Mouse (Mus musculus) limb, embryonic 10.5 days (tissue): ENCODE measurements around the gene Pgm3. TPM values are rescaled to one million over a fixed set of nuclear protein-coding genes. Genes with fewer than 3 reads are reported as not detected.

Experiments
- DNase-seq: peaks from one replicate; pipeline ENCODE4 v3.0.0-alpha.2; 2017; ENCODE audit warnings: low spot score
- H3K27ac ChIP-seq: fragments of 300-500 bp; sonication (generic); 2 replicates; pipeline ENCODE4 v1.5.1; 2016; ENCODE audit warnings: mild to moderate bottlenecking
- H3K27me3 ChIP-seq: fragments of 300-500 bp; sonication (generic); 2 replicates; pipeline ENCODE4 v1.6.1; 2016; ENCODE audit warnings: low read depth, mild to moderate bottlenecking; ENCODE audit not compliant: poor library complexity, severe bottlenecking
- H3K36me3 ChIP-seq: fragments of 300-500 bp; sonication (generic); 2 replicates; pipeline ENCODE4 v1.6.1; 2016; ENCODE audit warnings: mild to moderate bottlenecking, moderate library complexity
- H3K4me1 ChIP-seq: fragments of 300-500 bp; sonication (generic); 2 replicates; pipeline ENCODE4 v1.6.1; 2016
- H3K4me3 ChIP-seq: fragments of 300-500 bp; sonication (generic); 2 replicates; pipeline ENCODE4 v1.5.1; 2016; ENCODE audit warnings: mild to moderate bottlenecking, moderate library complexity
- H3K9me3 ChIP-seq: fragments of 300-500 bp; sonication (generic); replicated peaks from 2 replicates; pipeline ENCODE4 v1.6.1; 2016; ENCODE audit warnings: mild to moderate bottlenecking
- WGBS: fragments of 180-500 bp; shearing (Covaris S2); methylation state at CpG from one replicate; pipeline ENCODE4 v1.1.7; 2016; 5-methylcytosine and 5-hydroxymethylcytosine counted together
- polyA plus RNA-seq: library from polyadenylated mRNA; unstranded; fragments of >200 nt; fragmentation: Nextera tagmentation; extraction: Ambion mirVana; gene quantifications from 2 replicates; pipeline ENCODE4 v1.2.1, GENCODE M21; 2016

Gene Pgm3
- polyA plus RNA-seq, 1 experiment from 2014 or later: 37.2 TPM

DNA sequence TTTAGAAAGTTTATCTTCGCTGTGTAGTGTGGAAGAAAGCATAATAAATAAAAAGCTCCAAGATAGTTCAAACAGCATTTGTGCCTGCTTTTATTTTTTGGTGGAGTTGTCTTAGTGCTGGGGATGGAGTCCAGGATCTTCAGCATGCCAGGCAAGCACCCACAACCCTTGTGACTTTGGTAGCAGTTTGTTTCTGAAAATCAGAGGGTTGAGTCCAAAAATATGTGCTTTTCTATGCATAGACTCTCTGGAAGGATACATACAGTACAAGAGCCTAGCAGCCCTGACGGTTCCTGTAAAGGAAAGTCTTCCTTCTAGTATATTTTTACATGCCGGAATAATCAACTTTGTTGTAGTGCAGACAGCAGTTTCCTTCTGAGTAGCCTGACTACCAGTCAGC lies 20.9 kb downstream of the Pgm3 start:
- no peak overlapping the region for H3K4me3 ChIP-seq
- no peaks in the 10 kb centered on the region for H3K9me3 ChIP-seq
- H3K36me3 ChIP-seq: peaks cover 75% of the 10 kb centered on the region
- no peak for DNase-seq
- H3K27me3 ChIP-seq: no peaks in the 10 kb centered on the region
- H3K27ac ChIP-seq: no peak overlapping the region
- 89% methylated on average over 3 of the region's 3 CpGs for WGBS
- no peaks in the 10 kb centered on the region for H3K4me1 ChIP-seq

DNA sequence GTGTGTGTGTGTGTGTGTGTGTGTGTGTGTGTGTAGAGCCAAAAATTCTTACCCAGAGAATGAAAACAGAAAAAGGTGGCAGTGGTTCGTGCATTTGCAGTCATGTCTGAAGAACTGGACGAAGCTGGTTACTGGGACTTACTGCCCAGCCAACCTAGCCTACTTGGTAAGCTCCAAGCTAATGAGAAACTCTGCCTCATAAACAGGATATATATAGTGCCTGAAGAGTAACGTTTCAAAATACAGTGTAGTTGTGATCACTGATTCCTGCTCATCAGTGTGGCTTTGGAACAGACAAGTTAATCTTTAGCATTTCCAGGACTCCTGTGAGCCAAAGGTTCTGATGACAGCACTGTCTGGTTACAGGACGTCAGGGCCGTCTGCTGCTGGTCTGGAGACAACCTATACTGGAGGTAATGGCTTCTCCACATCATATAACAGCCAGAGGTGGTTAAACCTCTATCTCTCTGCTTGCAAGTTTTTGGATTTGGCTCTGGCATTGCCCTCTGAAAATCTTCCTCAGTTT lies 21.9 kb downstream of the Pgm3 start:
- no peaks in the 10 kb centered on the region for H3K27me3 ChIP-seq
- H3K36me3 ChIP-seq: peaks cover 71% of the 10 kb centered on the region
- no peaks in the 10 kb centered on the region for H3K4me1 ChIP-seq
- H3K9me3 ChIP-seq: no peaks in the 10 kb centered on the region
- no peak for DNase-seq
- no peak overlapping the region for H3K4me3 ChIP-seq
- WGBS: 90% methylated on average over 5 of the region's 5 CpGs
- H3K27ac ChIP-seq: no peak overlapping the region

DNA sequence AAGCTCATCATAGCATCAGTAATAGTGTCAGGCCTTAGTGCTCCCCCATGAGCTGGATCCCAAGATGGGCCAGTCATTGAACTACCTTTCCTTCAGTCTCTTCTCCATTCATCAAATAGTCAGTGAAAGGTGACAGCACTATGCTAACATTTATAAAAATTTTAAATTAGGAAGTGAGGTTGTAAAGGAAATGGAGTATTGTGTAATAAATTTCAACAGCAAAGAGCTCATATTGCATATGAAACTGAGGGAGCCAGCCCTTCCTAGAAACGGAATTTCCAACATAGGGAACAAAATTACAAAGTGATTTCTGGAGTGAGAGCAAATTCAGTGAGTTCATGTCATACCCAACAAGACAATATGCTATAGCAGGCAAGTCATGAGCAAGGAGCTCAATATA lies 27.1 kb downstream of the Pgm3 start:
- H3K36me3 ChIP-seq: peaks cover 64% of the 10 kb centered on the region

DNA sequence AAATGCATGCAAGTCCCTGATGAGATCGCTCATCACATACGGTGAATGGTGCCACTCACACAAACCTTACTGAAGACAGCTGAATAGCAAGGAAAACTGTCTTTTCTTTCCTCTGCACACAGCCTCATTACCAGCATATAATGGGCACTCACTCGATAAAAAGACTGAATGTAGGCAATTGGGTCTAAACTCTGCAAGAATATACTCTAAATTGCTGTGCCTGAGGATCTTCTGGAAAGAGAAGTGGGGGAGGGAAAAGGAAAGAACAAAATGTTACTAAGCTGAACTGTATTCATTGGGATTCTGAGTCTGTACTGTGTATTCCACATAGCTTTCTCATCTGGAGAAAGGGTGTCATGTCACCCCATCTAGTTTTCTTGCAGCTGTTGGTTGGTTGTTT lies 28.2 kb downstream of the Pgm3 start:
- Histone ChIP-seq H3K27ac (no peak overlapping the region), H3K9me3 (no peaks in the 10 kb centered on the region), H3K4me1 (no peaks in the 10 kb centered on the region), H3K36me3 (peaks cover 54% of the 10 kb centered on the region), H3K27me3 (no peaks in the 10 kb centered on the region), H3K4me3 (no peak overlapping the region)
- no peak for DNase-seq
- WGBS: 92% methylated on average over 3 of the region's 3 CpGs

More for the DNA sequence above, 27.1 kb downstream of the Pgm3 start:
- Histone ChIP-seq H3K9me3 (no peaks in the 10 kb centered on the region), H3K4me1 (no peaks in the 10 kb centered on the region), H3K27ac (no peak overlapping the region), H3K4me3 (no peak overlapping the region), H3K27me3 (no peaks in the 10 kb centered on the region)
- 76% methylated on average over 1 of the region's 1 CpGs for WGBS
- DNase-seq: no peak

DNA sequence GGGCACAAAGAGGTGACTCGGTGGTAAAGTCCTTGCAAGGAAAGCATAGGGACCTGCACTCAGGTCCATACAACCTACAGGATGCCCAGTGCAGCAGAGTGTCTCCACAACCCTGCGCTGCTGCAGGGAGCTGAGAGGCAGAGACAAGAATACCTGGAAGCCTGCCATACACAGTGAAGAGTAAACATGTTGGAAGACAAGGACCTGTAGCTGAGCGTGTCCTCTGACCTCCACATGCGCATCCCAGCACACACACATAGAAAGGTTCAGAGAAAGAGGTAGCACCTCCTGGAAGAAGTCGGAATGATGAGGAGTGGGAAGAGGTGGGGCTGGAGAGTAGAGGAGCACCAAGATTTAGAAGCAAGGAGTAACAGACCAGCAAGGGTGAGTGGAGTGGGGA lies 37.6 kb downstream of the Pgm3 start:
- Histone ChIP-seq H3K4me3 (no peak overlapping the region), H3K27ac (no peak overlapping the region), H3K4me1 (no peaks in the 10 kb centered on the region), H3K27me3 (no peaks in the 10 kb centered on the region), H3K9me3 (no peaks in the 10 kb centered on the region), H3K36me3 (peaks cover 14% of the 10 kb centered on the region; the same call in 1 of the 2 replicates)
- 94% methylated on average over 5 of the region's 5 CpGs for WGBS
- no peak for DNase-seq

DNA sequence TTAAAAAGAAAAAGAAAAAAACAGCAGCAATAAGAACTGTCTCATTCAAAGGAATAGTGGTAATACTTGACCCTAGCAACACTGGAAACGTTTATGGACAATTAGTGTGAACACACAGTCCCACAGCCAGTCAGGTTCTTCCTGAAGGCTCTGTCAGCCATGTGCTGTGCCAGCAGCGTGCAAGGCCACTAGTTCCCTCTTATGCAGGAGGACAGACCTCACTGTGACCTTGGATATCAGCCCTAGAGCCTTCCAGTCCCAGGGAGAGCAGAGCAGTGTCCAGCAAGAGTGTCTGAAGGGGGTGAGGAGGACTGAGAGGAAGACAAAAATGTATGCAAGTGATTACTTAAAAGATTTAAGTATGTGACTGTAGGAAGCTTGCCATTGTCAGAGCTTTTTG lies 46.0 kb downstream of the Pgm3 start:
- Histone ChIP-seq H3K4me1 (no peaks in the 10 kb centered on the region), H3K4me3 (no peak overlapping the region), H3K27ac (no peak overlapping the region), H3K36me3 (peaks cover 14% of the 10 kb centered on the region), H3K27me3 (no peaks in the 10 kb centered on the region), H3K9me3 (no peaks in the 10 kb centered on the region)
- WGBS: 59% methylated on average over 2 of the region's 2 CpGs
- DNase-seq: no peak

DNA sequence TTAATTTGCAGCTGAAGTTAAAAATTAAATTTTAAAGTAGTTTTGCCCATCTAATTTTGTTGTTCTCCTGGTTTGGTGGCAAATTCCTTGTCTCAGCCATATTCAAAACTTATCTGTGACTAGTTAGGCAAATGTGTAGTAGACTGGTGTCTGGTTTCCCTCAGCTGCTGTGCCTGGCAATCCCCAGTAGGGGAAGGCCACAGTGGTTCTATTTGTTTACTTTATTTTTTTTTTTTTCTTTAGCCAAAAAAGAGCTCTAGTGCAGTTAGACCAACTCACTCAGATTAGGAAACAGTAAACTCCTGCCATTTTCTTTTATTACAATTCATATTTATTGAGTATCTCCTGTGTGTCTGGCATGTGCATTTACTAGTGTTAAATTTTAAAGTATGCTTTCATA lies 49.3 kb downstream of the Pgm3 start:
- peaks cover 25% of the 10 kb centered on the region for H3K36me3 ChIP-seq
- no peaks in the 10 kb centered on the region for H3K4me1 ChIP-seq
- H3K27ac ChIP-seq: no peak overlapping the region
- H3K9me3 ChIP-seq: no peaks in the 10 kb centered on the region
- no peak overlapping the region for H3K4me3 ChIP-seq
- DNase-seq: no peak
- no peaks in the 10 kb centered on the region for H3K27me3 ChIP-seq

DNA sequence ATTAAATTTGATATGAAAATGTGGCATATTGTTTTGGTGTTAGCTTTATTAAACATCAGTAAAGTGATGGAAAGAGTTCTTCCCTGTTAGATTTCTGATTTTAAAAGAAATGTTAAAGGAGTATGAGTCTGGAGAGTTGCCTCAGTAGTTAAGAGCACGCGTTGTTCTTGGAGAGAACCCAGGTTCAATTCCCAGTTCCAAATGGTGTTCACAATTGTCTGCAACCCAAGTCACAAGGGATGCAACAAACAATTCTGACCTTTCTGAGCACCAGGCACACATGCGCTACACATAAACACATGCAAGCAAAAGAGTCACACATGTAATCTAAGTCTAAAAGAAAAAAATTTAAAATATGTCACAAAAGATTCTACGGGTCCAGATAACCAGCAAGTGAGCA lies 56.8 kb downstream of the Pgm3 start:
- 96% methylated on average over 4 of the region's 4 CpGs for WGBS
- no peak overlapping the region for H3K27ac ChIP-seq
- H3K4me1 ChIP-seq: no peaks in the 10 kb centered on the region
- peaks cover 30% of the 10 kb centered on the region for H3K36me3 ChIP-seq
- H3K9me3 ChIP-seq: no peaks in the 10 kb centered on the region
- H3K27me3 ChIP-seq: no peaks in the 10 kb centered on the region
- no peak overlapping the region for H3K4me3 ChIP-seq
- DNase-seq: no peak

DNA sequence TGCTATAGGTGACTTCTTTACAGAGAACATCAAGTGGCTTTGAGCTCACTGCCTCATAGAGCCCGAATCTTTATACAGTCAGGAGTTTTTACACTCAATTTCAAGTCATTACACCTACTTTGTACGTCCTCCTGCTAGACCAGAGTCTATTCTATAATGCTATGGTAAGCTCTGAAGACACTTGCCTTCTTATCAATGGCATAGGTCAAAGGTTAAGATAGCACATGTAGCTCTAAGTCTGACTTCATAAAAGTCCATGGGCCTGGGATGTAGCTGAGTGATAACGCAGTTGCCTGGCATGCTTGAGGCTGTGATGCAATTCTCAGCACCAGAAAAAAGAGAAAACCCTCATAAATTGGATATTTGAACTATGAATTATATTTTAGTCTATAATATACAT lies 57.3 kb downstream of the Pgm3 start:
- H3K36me3 ChIP-seq: peaks cover 30% of the 10 kb centered on the region
- H3K27ac ChIP-seq: no peak overlapping the region
- no peaks in the 10 kb centered on the region for H3K27me3 ChIP-seq
- DNase-seq: no peak
- H3K4me3 ChIP-seq: no peak overlapping the region
- H3K9me3 ChIP-seq: no peaks in the 10 kb centered on the region
- H3K4me1 ChIP-seq: no peaks in the 10 kb centered on the region
- 91% methylated on average over 3 of the region's 3 CpGs for WGBS

DNA sequence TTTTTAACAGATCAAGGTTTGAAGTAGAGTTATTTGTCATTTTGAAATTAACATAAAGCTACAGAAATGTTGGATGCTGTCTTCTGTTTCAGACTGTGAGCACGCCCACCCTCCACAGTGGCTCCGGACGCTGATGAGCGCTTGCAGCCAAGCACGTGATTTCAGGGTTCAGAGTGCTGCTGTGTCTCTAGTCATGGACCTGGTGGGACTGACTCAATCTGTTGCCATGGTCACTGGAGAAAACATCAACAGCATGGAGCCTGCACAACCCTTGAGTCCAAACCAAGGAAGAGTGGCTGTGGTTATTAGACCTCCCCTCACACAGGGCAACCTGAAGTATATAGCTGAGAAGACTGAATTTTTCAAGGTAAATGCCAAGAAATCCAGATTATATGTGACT lies 57.9 kb downstream of the Pgm3 start:
- Histone ChIP-seq H3K4me3 (no peak overlapping the region), H3K36me3 (peaks cover 27% of the 10 kb centered on the region), H3K4me1 (no peaks in the 10 kb centered on the region), H3K9me3 (no peaks in the 10 kb centered on the region), H3K27ac (no peak overlapping the region), H3K27me3 (no peaks in the 10 kb centered on the region)
- no peak for DNase-seq
- WGBS: 90% methylated on average over 5 of the region's 5 CpGs

DNA sequence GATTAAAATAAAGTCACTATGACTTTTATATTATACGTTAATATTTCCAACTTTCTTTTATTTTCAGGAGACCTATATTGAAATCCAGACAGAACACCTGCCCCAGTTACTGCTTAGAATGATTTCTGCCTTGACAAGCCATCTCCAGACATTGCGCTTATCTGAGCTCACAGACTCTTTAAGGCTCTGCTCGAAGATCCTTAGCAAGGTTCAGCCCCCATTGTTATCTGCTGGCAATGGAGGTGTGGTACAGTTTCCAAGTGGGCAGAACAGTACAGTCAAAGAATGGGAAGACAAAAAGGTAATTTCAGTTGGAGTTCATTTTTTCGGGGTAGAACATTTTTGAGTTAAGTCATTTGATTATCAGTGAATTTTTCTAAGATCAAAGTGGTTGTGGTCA lies 64.2 kb downstream of the Pgm3 start:
- Histone ChIP-seq H3K4me3 (no peak overlapping the region), H3K36me3 (peaks cover under 1% of the 10 kb centered on the region), H3K27ac (no peak overlapping the region), H3K9me3 (no peaks in the 10 kb centered on the region), H3K27me3 (no peaks in the 10 kb centered on the region), H3K4me1 (no peaks in the 10 kb centered on the region)
- WGBS: 95% methylated on average over 4 of the region's 4 CpGs
- DNase-seq: no peak

Other genes starting within 250 kb of the Pgm3 start
- gene Ube2cbp, start 106.9 kb downstream of the Pgm3 start, polyA plus RNA-seq: 6.8 and 7.8 TPM in 2 replicates
- gene Dop1a, start 104.7 kb downstream of the Pgm3 start, polyA plus RNA-seq: 8.4 and 10.6 TPM in 2 replicates
- gene Rwdd2a, start 149 bp upstream of the Pgm3 start, polyA plus RNA-seq: 1.6 and 2.6 TPM in 2 replicates
- gene Me1, start 124.1 kb upstream of the Pgm3 start, polyA plus RNA-seq: 6.2 and 9.4 TPM in 2 replicates
- gene Prss35, start 171.8 kb upstream of the Pgm3 start, polyA plus RNA-seq: 1.8 and 2.3 TPM in 2 replicates